Mouse (Mus musculus) MEL (cell line): ENCODE measurements around the gene Isoc2b. TPM values are rescaled to one million over a fixed set of nuclear protein-coding genes. Genes with fewer than 3 reads are reported as not detected.

Experiments
- DNase-seq: peaks from one replicate; pipeline ENCODE4 v3.0.0; 2011; ENCODE audit warnings: low read depth, low spot score
- H3K27ac ChIP-seq: 2 replicates; pipeline ENCODE4 v1.5.1; 2012; ENCODE audit warnings: low read depth, mild to moderate bottlenecking, control low read depth, low read length, moderate library complexity; ENCODE audit not compliant: control insufficient read depth
- H3K27me3 ChIP-seq, 2 experiments: fragments of 150-350 bp in 1 of 2; sonication (generic) in 1 of 2; 2 replicates each; pipeline ENCODE4 v1.6.1; 2012; ENCODE audit warnings: low read length in 2 of 2, mild to moderate bottlenecking in 2 of 2, improper control_type of control experiment in 1 of 2, moderate library complexity in 1 of 2; ENCODE audit not compliant: insufficient read depth in 2 of 2, control insufficient read depth in 1 of 2
- H3K36me3 ChIP-seq, 2 experiments: 2 replicates each; pipeline ENCODE4 v1.6.1; 2012 to 2014; ENCODE audit warnings: low read length in 2 of 2, improper control_type of control experiment in 1 of 2, inconsistent platforms in 1 of 2, mild to moderate bottlenecking in 1 of 2; ENCODE audit not compliant: insufficient read depth in 2 of 2, control insufficient read depth in 1 of 2
- H3K4me1 ChIP-seq, 2 experiments: fragments of 150-350 bp in 1 of 2; sonication (generic) in 1 of 2; 2 replicates each; pipeline ENCODE4 v1.6.1; 2012; ENCODE audit warnings: low read length in 2 of 2, improper control_type of control experiment in 1 of 2, mild to moderate bottlenecking in 1 of 2; ENCODE audit not compliant: insufficient read depth in 2 of 2, control insufficient read depth in 1 of 2
- H3K4me3 ChIP-seq, 2 experiments: fragments of 150-350 bp in 1 of 2; sonication (generic) in 1 of 2; 2 replicates each; pipeline ENCODE4 v1.5.1; 2012; ENCODE audit warnings: low read depth in 2 of 2, low read length in 2 of 2, mild to moderate bottlenecking in 2 of 2, moderate library complexity in 2 of 2, control low read depth in 1 of 2, improper control_type of control experiment in 1 of 2; ENCODE audit not compliant: control insufficient read depth in 1 of 2, insufficient read depth in 1 of 2
- H3K79me2 ChIP-seq: 2 replicates; pipeline ENCODE4 v1.6.1; 2012; ENCODE audit warnings: mild to moderate bottlenecking, low read length, moderate library complexity; ENCODE audit not compliant: control insufficient read depth, poor library complexity, insufficient read depth
- H3K9ac ChIP-seq: 2 replicates; pipeline ENCODE4 v1.6.1; 2012; ENCODE audit warnings: low read depth, mild to moderate bottlenecking, control low read depth, low read length, moderate library complexity; ENCODE audit not compliant: control insufficient read depth, poor library complexity, severe bottlenecking
- H3K9me3 ChIP-seq: fragments of 150-350 bp; sonication (generic); replicated peaks from 2 replicates; pipeline ENCODE4 v1.6.1; 2012; ENCODE audit warnings: mild to moderate bottlenecking, low read length, improper control_type of control experiment, moderate library complexity; ENCODE audit not compliant: insufficient read depth
- BHLHE40 ChIP-seq: IDR thresholded peaks from 2 replicates; pipeline ENCODE4 v1.6.1; 2012; ENCODE audit warnings: low read depth, mild to moderate bottlenecking, inconsistent platforms, low read length, improper control_type of control experiment, borderline replicate concordance
- CHD2 ChIP-seq: IDR thresholded peaks from 2 replicates; pipeline ENCODE4 v1.6.1; 2011; ENCODE audit warnings: low read length, improper control_type of control experiment
- CTCF ChIP-seq, 3 experiments: IDR thresholded peaks in 2 of 3; conservative IDR thresholded peaks in 1 of 3; 2 replicates each; pipeline ENCODE4 v1.5.1; 2011 to 2012; ENCODE audit warnings: low read length in 3 of 3, low read depth in 2 of 3, mild to moderate bottlenecking in 2 of 3, improper control_type of control experiment in 1 of 3, inconsistent platforms in 1 of 3, mixed read lengths in 1 of 3, moderate library complexity in 1 of 3; ENCODE audit not compliant: control insufficient read depth in 1 of 3, insufficient read depth in 1 of 3, poor library complexity in 1 of 3, severe bottlenecking in 1 of 3
- E2F4 ChIP-seq: IDR thresholded peaks from 2 replicates; pipeline ENCODE4 v1.6.1; 2011; ENCODE audit warnings: low read depth, low read length, improper control_type of control experiment, borderline replicate concordance
- ETS1 ChIP-seq: IDR thresholded peaks from 2 replicates; pipeline ENCODE4 v1.6.1; 2012; ENCODE audit warnings: low read depth, mild to moderate bottlenecking, inconsistent platforms, low read length, improper control_type of control experiment, moderate library complexity
- GATA1 ChIP-seq: IDR thresholded peaks from 2 replicates; pipeline ENCODE4 v1.6.1; 2011; ENCODE audit warnings: low read depth, low read length, improper control_type of control experiment
- KAT2A ChIP-seq: conservative IDR thresholded peaks from 2 replicates; pipeline ENCODE4 v1.6.1; 2012; ENCODE audit warnings: low read depth, low read length, improper control_type of control experiment, inconsistent platforms
- MAFK ChIP-seq: IDR thresholded peaks from 2 replicates; pipeline ENCODE4 v1.6.1; 2011; ENCODE audit warnings: low read depth, mild to moderate bottlenecking, low read length, improper control_type of control experiment, borderline replicate concordance
- MAX ChIP-seq: IDR thresholded peaks from 2 replicates; pipeline ENCODE4 v1.6.1; 2011; ENCODE audit warnings: low read length, improper control_type of control experiment
- MEF2A ChIP-seq: IDR thresholded peaks from 2 replicates; pipeline ENCODE4 v1.6.1; 2014; ENCODE audit warnings: low read depth, mild to moderate bottlenecking, inconsistent platforms, low read length, improper control_type of control experiment; ENCODE audit not compliant: poor library complexity, insufficient replicate concordance, severe bottlenecking; ENCODE audit errors: extremely low read depth
- MXI1 ChIP-seq: IDR thresholded peaks from 2 replicates; pipeline ENCODE4 v1.6.1; 2011; ENCODE audit warnings: mild to moderate bottlenecking, low read depth, low read length, improper control_type of control experiment
- MYC ChIP-seq: IDR thresholded peaks from 2 replicates; pipeline ENCODE4 v1.6.1; 2011; ENCODE audit warnings: low read depth, mild to moderate bottlenecking, low read length, improper control_type of control experiment, moderate library complexity
- POLR2AphosphoS2 ChIP-seq: IDR thresholded peaks from 2 replicates; pipeline ENCODE4 v1.6.1; 2011; ENCODE audit warnings: low read length, improper control_type of control experiment
- RAD21 ChIP-seq: IDR thresholded peaks from 2 replicates; pipeline ENCODE4 v1.6.1; 2011; ENCODE audit warnings: mild to moderate bottlenecking, low read depth, low read length, improper control_type of control experiment
- SIN3A ChIP-seq: IDR thresholded peaks from 2 replicates; pipeline ENCODE4 v1.6.1; 2012; ENCODE audit warnings: low read length, improper control_type of control experiment, inconsistent platforms
- TBP ChIP-seq: IDR thresholded peaks from 2 replicates; pipeline ENCODE4 v1.8.0; 2011; ENCODE audit warnings: low read depth, low read length, improper control_type of control experiment
- TCF12 ChIP-seq: IDR thresholded peaks from 2 replicates; pipeline ENCODE4 v1.6.1; 2014; ENCODE audit warnings: low read depth, mild to moderate bottlenecking, inconsistent platforms, low read length, improper control_type of control experiment, moderate library complexity
- ZKSCAN1 ChIP-seq: IDR thresholded peaks from 2 replicates; pipeline ENCODE4 v1.6.1; 2012; ENCODE audit warnings: low read depth, mild to moderate bottlenecking, inconsistent platforms, low read length, improper control_type of control experiment, moderate library complexity
- polyA plus RNA-seq, 2 experiments: library from polyadenylated mRNA; stranded (reverse) in 1 of 2; unstranded in 1 of 2; fragments of >175 nt in 1 of 2; fragments of >200 nt in 1 of 2; gene quantifications; 2 replicates each; pipeline versions ENCODE4 v1.2.1 to v1.2.4; 2012; ENCODE audit warnings: low replicate concordance in 2 of 2, low read depth in 1 of 2; ENCODE audit not compliant: insufficient read length in 2 of 2, insufficient read depth in 1 of 2, missing spikeins in 1 of 2
- total RNA-seq: library from RNA; depleted of rRNA; stranded (reverse); fragments of 300-350 nt; gene quantifications from 2 replicates; pipeline ENCODE4 v1.2.3, GENCODE M21; 2012

The Isoc2b gene
- total and polyA plus RNA-seq, 3 experiments: 2.8 to 3.0 TPM; not detected in 1

- TF ChIP-seq MAFK: no peak
- no peak for TF ChIP-seq RAD21
- no peak for TF ChIP-seq CHD2
- TF ChIP-seq BHLHE40: no peak
- no peak for TF ChIP-seq ETS1
- no peak for TF ChIP-seq MYC
- TF ChIP-seq TCF12: no peak
- TF ChIP-seq, all 39 proteins: peak for 0
- peaks cover 0 to 4% of the 10 kb centered on the region in 2 experiments; a peak in 2 of 4 replicates for H3K36me3 ChIP-seq
- no peak overlapping the region for H3K9ac ChIP-seq
- no peaks in the 10 kb centered on the region for H3K27me3 ChIP-seq
- 0 out of 4 replicates have a peak, but pooled peaks cover 0 to 5% of the 10 kb centered on the region in 2 experiments for H3K4me1 ChIP-seq
- no peak for DNase-seq
- H3K4me3 ChIP-seq: no peak overlapping the region
- peaks cover 6% of the 10 kb centered on the region for H3K79me2 ChIP-seq
- no peaks in the 10 kb centered on the region for H3K9me3 ChIP-seq
- H3K27ac ChIP-seq: no peak overlapping the region
Observed at GRCm38 (mm10) chr7:4917494-4917893, 47.4 kb upstream of the Isoc2b start.

- peak; percentile 78 for DNase-seq
- no peak for TF ChIP-seq MAX
- TF ChIP-seq CTCF (IDR thresholded peaks at IDR 0.05 in 2 of 3, conservative IDR thresholded peaks at IDR 0.05 in 1 of 3; ENCODE audit: control insufficient read depth in 1 of 3, insufficient read depth in 1 of 3, low read depth in 2 of 3, low read length in 3 of 3, poor library complexity in 1 of 3, severe bottlenecking in 1 of 3): no peak
- peak; percentile 52 for TF ChIP-seq MXI1
- no peak for TF ChIP-seq ZKSCAN1
- TF ChIP-seq E2F4: no peak
- TF ChIP-seq KAT2A: 0 out of 2 replicates have a peak, but pooled peaks have one; percentile 39
- TF ChIP-seq TBP: no peak; the same call in 1 of the 2 replicates
- peak; percentile 60 for TF ChIP-seq SIN3A
- no peak for TF ChIP-seq RAD21
- no peak for TF ChIP-seq MEF2A
- TF ChIP-seq POLR2AphosphoS2: no peak
- TF ChIP-seq GATA1: peak; percentile 12; the same call in 1 of the 2 replicates
- Histone ChIP-seq H3K9me3 (no peaks in the 10 kb centered on the region), H3K9ac (peak overlapping the region; percentile 84), H3K27ac (peak overlapping the region; percentile 44), H3K79me2 (peaks cover 6% of the 10 kb centered on the region), H3K4me3 (peak overlapping the region; percentile 63 to 85), H3K27me3 (no peaks in the 10 kb centered on the region), H3K4me1 (0 out of 4 replicates have a peak, but pooled peaks cover 0 to 5% of the 10 kb centered on the region in 2 experiments), H3K36me3 (peaks cover 0 to 4% of the 10 kb centered on the region in 2 experiments; a peak in 2 of 4 replicates)
Observed at GRCm38 (mm10) chr7:4915669-4916416, 45.8 kb upstream of the Isoc2b start.
